Mouse (Mus musculus): ENCODE results near the gene Zfp28. TPM values are rescaled to one million over a fixed set of nuclear protein-coding genes. Genes with fewer than 3 reads are reported as not detected.
A peak's percentile ranks its signal among the peaks of the same experiment; 100 is the strongest.

The Zfp28 gene
- polyA plus RNA-seq, 2 experiments: 0.91 to 1.0 TPM

- no peak for TF ChIP-seq EP300 (IDR thresholded peaks at IDR 0.05; ENCODE audit: low read depth)
- no peak for TF ChIP-seq CTCF (IDR thresholded peaks at IDR 0.05; ENCODE audit: low read depth)
- WGBS (ENCODE audit: insufficient replicate concordance): 12% methylated on average over 20 of the region's 22 CpGs
- no peaks in the 10 kb centered on the region for H3K36me3 ChIP-seq (replicated peaks; ENCODE audit: control insufficient read depth, insufficient read depth, low read depth)
- DNase-seq (ENCODE audit: low read depth in 3 of 3, low spot score in 3 of 3) (no peak), ATAC-seq (ENCODE audit: insufficient read depth) (no peak)
- H3K27ac ChIP-seq: no peak overlapping the region
- H3K9me3 ChIP-seq (ENCODE audit: control insufficient read depth, low read length): no peaks in the 10 kb centered on the region
- H3K4me1 ChIP-seq (replicated peaks; ENCODE audit: control insufficient read depth in 2 of 2, insufficient read depth in 2 of 2, low read length in 1 of 2): no peaks in the 10 kb centered on the region
- H3K4me3 ChIP-seq (ENCODE audit: insufficient read depth in 1 of 2, low read depth in 2 of 2, low read length in 2 of 2): no peak overlapping the region
- no peaks in the 10 kb centered on the region for H3K27me3 ChIP-seq (ENCODE audit: control insufficient read depth, insufficient read depth, low read length)
- no peak overlapping the region for H3K9ac ChIP-seq (replicated peaks)
- no peak overlapping the region for H3K4me2 ChIP-seq (ENCODE audit: low read depth)
These were observed 31.7 kb downstream of the Zfp28 start for GRCm38 (mm10) chr7:6414626-6415441.

- 17% methylated on average over 8 of the region's 8 CpGs for WGBS (ENCODE audit: insufficient replicate concordance)
- no peaks in the 10 kb centered on the region for H3K27me3 ChIP-seq (ENCODE audit: control insufficient read depth, insufficient read depth, low read length)
- no peak for ATAC-seq (ENCODE audit: insufficient read depth)
These were observed 32.3 kb downstream of the Zfp28 start for GRCm38 (mm10) chr7:6415442-6415787.

GRCm38 (mm10) chr7:6419894-6420293 lies 36.8 kb downstream of the Zfp28 start:
- H3K27ac ChIP-seq: no peak overlapping the region
- no peak overlapping the region for H3K4me3 ChIP-seq (ENCODE audit: insufficient read depth in 1 of 2, low read depth in 2 of 2, low read length in 2 of 2)
- TF ChIP-seq EP300 (IDR thresholded peaks at IDR 0.05; ENCODE audit: low read depth) (no peak), CTCF (IDR thresholded peaks at IDR 0.05; ENCODE audit: low read depth) (no peak)
- WGBS (ENCODE audit: insufficient replicate concordance): 56% methylated on average over 6 of the region's 6 CpGs
- H3K9me3 ChIP-seq (ENCODE audit: control insufficient read depth, low read length): no peaks in the 10 kb centered on the region
- H3K4me2 ChIP-seq (ENCODE audit: low read depth): no peak overlapping the region
- H3K27me3 ChIP-seq (ENCODE audit: control insufficient read depth, insufficient read depth, low read length): no peaks in the 10 kb centered on the region
- no peaks in the 10 kb centered on the region for H3K4me1 ChIP-seq (replicated peaks; ENCODE audit: control insufficient read depth in 2 of 2, insufficient read depth in 2 of 2, low read length in 1 of 2)
- no peak for DNase-seq (ENCODE audit: low read depth in 3 of 3, low spot score in 3 of 3)
- H3K9ac ChIP-seq (replicated peaks): no peak overlapping the region
- no peak for ATAC-seq (ENCODE audit: insufficient read depth)
- H3K36me3 ChIP-seq (replicated peaks; ENCODE audit: control insufficient read depth, insufficient read depth, low read depth): no peaks in the 10 kb centered on the region

More at GRCm38 (mm10) chr7:6415442-6415787, 32.3 kb downstream of the Zfp28 start:
- Histone ChIP-seq H3K4me3 (ENCODE audit: insufficient read depth in 1 of 2, low read depth in 2 of 2, low read length in 2 of 2) (no peak overlapping the region), H3K4me1 (replicated peaks; ENCODE audit: control insufficient read depth in 2 of 2, insufficient read depth in 2 of 2, low read length in 1 of 2) (no peaks in the 10 kb centered on the region), H3K27ac (no peak overlapping the region), H3K36me3 (replicated peaks; ENCODE audit: control insufficient read depth, insufficient read depth, low read depth) (no peaks in the 10 kb centered on the region), H3K9ac (replicated peaks) (no peak overlapping the region), H3K9me3 (ENCODE audit: control insufficient read depth, low read length) (no peaks in the 10 kb centered on the region), H3K4me2 (ENCODE audit: low read depth) (no peak overlapping the region)
- TF ChIP-seq CTCF (IDR thresholded peaks at IDR 0.05; ENCODE audit: low read depth) (no peak), EP300 (IDR thresholded peaks at IDR 0.05; ENCODE audit: low read depth) (no peak)
- no peak for DNase-seq (ENCODE audit: low read depth in 3 of 3, low spot score in 3 of 3)

GRCm38 (mm10) chr7:6429381-6429780 lies 46.3 kb downstream of the Zfp28 start:
- H3K27me3 ChIP-seq (ENCODE audit: control insufficient read depth, insufficient read depth, low read length): no peaks in the 10 kb centered on the region
- no peaks in the 10 kb centered on the region for H3K4me1 ChIP-seq (replicated peaks; ENCODE audit: control insufficient read depth in 2 of 2, insufficient read depth in 2 of 2, low read length in 1 of 2)
- DNase-seq (ENCODE audit: low read depth in 3 of 3, low spot score in 3 of 3): no peak
- no peaks in the 10 kb centered on the region; the same call in 1 of the 2 replicates for H3K9me3 ChIP-seq (ENCODE audit: control insufficient read depth, low read length)
- no peak overlapping the region for H3K4me2 ChIP-seq (ENCODE audit: low read depth)
- ATAC-seq (ENCODE audit: insufficient read depth): no peak
- H3K36me3 ChIP-seq (replicated peaks; ENCODE audit: control insufficient read depth, insufficient read depth, low read depth): no peaks in the 10 kb centered on the region
- TF ChIP-seq EP300 (IDR thresholded peaks at IDR 0.05; ENCODE audit: low read depth) (no peak), CTCF (IDR thresholded peaks at IDR 0.05; ENCODE audit: low read depth) (peak; percentile 35)
- 61% methylated on average over 3 of the region's 3 CpGs for WGBS (ENCODE audit: insufficient replicate concordance)
- no peak overlapping the region for H3K9ac ChIP-seq (replicated peaks)
- H3K4me3 ChIP-seq (ENCODE audit: insufficient read depth in 1 of 2, low read depth in 2 of 2, low read length in 2 of 2): no peak overlapping the region
- no peak overlapping the region for H3K27ac ChIP-seq

GRCm38 (mm10) chr7:6430342-6430741 lies 47.2 kb downstream of the Zfp28 start:
- Histone ChIP-seq H3K9me3 (ENCODE audit: control insufficient read depth, low read length) (no peaks in the 10 kb centered on the region; the same call in 1 of the 2 replicates), H3K27ac (no peak overlapping the region), H3K9ac (replicated peaks) (no peak overlapping the region), H3K27me3 (ENCODE audit: control insufficient read depth, insufficient read depth, low read length) (no peaks in the 10 kb centered on the region), H3K4me2 (ENCODE audit: low read depth) (no peak overlapping the region), H3K36me3 (replicated peaks; ENCODE audit: control insufficient read depth, insufficient read depth, low read depth) (no peaks in the 10 kb centered on the region), H3K4me1 (replicated peaks; ENCODE audit: control insufficient read depth in 2 of 2, insufficient read depth in 2 of 2, low read length in 1 of 2) (no peaks in the 10 kb centered on the region), H3K4me3 (ENCODE audit: insufficient read depth in 1 of 2, low read depth in 2 of 2, low read length in 2 of 2) (no peak overlapping the region)
- 22% methylated on average over 2 of the region's 2 CpGs for WGBS (ENCODE audit: insufficient replicate concordance)
- TF ChIP-seq CTCF (IDR thresholded peaks at IDR 0.05; ENCODE audit: low read depth) (peak; percentile 80), EP300 (IDR thresholded peaks at IDR 0.05; ENCODE audit: low read depth) (no peak)
- ATAC-seq (ENCODE audit: insufficient read depth): no peak
- DNase-seq (ENCODE audit: low read depth in 3 of 3, low spot score in 3 of 3): peak in 2 of 3 experiments; percentile 2 to 9
